Mouse (Mus musculus) hindbrain, postnatal 0 days (tissue): Measurements from ENCODE around the gene Cd200r3. TPM values are rescaled to one million over a fixed set of nuclear protein-coding genes. Genes with fewer than 3 reads are reported as not detected.

ENCODE experiments used
- ATAC-seq: fragments of 200-750 bp; cut with Nextera tagmentation; 2 replicates; pipeline ENCODE4 v1.8.0; 2017; ENCODE audit warnings: mild to moderate bottlenecking, moderate TSS enrichment, moderate library complexity
- DNase-seq: peaks from one replicate; pipeline ENCODE4 v3.0.0-alpha.2; 2015; ENCODE audit warnings: low spot score
- H3K27ac ChIP-seq: fragments of 300-500 bp; sonication (generic); 2 replicates; pipeline ENCODE4 v1.5.1; 2014; ENCODE audit warnings: mild to moderate bottlenecking
- H3K27me3 ChIP-seq: fragments of 300-500 bp; sonication (generic); 2 replicates; pipeline ENCODE4 v1.6.1; 2014; ENCODE audit warnings: low read length, mixed read lengths; ENCODE audit not compliant: insufficient read depth
- H3K36me3 ChIP-seq: fragments of 300-500 bp; sonication (generic); 2 replicates; pipeline ENCODE4 v1.6.1; 2014; ENCODE audit warnings: low read length, mixed read lengths; ENCODE audit not compliant: insufficient read depth
- H3K4me1 ChIP-seq: fragments of 300-500 bp; sonication (generic); 2 replicates; pipeline ENCODE4 v1.6.1; 2014; ENCODE audit warnings: antibody characterized with exemption, low read length, mixed read lengths; ENCODE audit not compliant: insufficient read depth
- H3K4me2 ChIP-seq: fragments of 300-500 bp; sonication (generic); 2 replicates; pipeline ENCODE4 v1.6.1; 2014; ENCODE audit warnings: low read depth, mild to moderate bottlenecking, low read length, moderate library complexity, mixed read lengths
- H3K4me3 ChIP-seq: fragments of 300-500 bp; sonication (generic); 2 replicates; pipeline ENCODE4 v1.5.1; 2014; ENCODE audit warnings: low read length
- H3K9ac ChIP-seq: fragments of 300-500 bp; sonication (generic); replicated peaks from 2 replicates; pipeline ENCODE4 v1.6.1; 2014; ENCODE audit warnings: mild to moderate bottlenecking, low read length, moderate library complexity, mixed read lengths
- H3K9me3 ChIP-seq: fragments of 300-500 bp; sonication (generic); 2 replicates; pipeline ENCODE4 v1.6.1; 2016; ENCODE audit warnings: low read length, mixed read lengths
- CTCF ChIP-seq: IDR thresholded peaks from 2 replicates; pipeline ENCODE4 v1.5.1; 2016; ENCODE audit warnings: antibody characterized with exemption, control low read depth, low read depth
- WGBS: fragments of 180-500 bp; shearing (Covaris S2); extraction: QIAGEN DNeasy Blood & Tissue Kit; methylation state at CpG from one replicate; pipeline ENCODE4 v1.1.7; 2014; 5-methylcytosine and 5-hydroxymethylcytosine counted together
- polyA plus RNA-seq: library from polyadenylated mRNA; unstranded; fragments of >200 nt; fragmentation: Nextera tagmentation; extraction: Ambion mirVana; gene quantifications from 2 replicates; pipeline ENCODE4 v1.2.1, GENCODE M21; 2015
- total RNA-seq: library from RNA; depleted of rRNA; stranded (reverse); fragments of >200 nt; gene quantifications from 2 replicates; pipeline ENCODE4 v1.2.3, GENCODE M21; 2014

The Cd200r3 gene
- total and polyA plus RNA-seq, 2 experiments from 2014 or later, result not detected

DNA sequence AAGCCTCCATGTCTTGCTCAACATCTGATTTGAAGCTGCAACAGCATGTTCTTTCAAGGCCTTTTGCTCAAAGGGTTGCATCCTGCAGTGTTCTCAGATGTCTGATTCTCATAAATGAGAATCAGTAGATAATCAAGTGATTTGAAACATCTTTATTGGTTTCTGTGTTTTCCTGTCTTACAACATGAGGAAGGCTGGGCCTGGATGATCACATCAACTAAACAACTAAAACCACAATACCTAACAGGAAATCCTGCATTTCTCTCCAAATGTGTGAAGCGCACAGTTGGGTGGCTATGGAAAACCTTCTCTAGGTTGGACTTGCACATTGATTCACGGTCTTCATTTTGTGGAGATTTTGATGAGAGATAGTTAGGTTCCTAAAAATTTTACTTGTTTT, 75.4 kb downstream of the Cd200r3 start:
- ATAC-seq (no peak), DNase-seq (no peak)
- H3K9ac ChIP-seq, result no peak overlapping the region
- H3K4me1 ChIP-seq, result no peaks in the 10 kb centered on the region
- no peak overlapping the region for H3K27ac ChIP-seq
- 90% methylated on average over 2 of the region's 2 CpGs for WGBS
- no peaks in the 10 kb centered on the region for H3K36me3 ChIP-seq
- TF ChIP-seq CTCF, result no peak
- H3K27me3 ChIP-seq, result no peaks in the 10 kb centered on the region
- H3K4me2 ChIP-seq, result no peak overlapping the region
- no peaks in the 10 kb centered on the region for H3K9me3 ChIP-seq
- H3K4me3 ChIP-seq, result no peak overlapping the region

DNA sequence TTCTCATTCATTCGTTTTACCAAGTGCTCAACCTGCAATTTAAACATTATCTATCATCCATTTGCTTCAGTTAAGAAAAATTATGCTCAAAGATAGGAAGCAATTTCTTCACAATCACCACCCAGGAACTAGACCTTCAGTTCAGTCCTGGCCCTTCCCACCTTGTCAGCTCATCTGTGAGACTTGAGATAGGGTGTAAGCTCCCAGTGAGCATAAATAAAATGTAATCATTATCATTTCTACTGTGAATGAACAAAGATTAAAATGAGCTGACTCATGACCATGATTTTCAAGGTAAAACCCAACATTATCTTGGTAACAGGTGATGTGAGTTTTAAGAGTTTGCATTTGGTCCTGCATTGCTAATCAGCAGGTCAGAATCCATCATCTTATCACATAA, 76.6 kb downstream of the Cd200r3 start:
- ATAC-seq (no peak), DNase-seq (no peak)
- Histone ChIP-seq H3K27ac (no peak overlapping the region), H3K9ac (no peak overlapping the region), H3K36me3 (no peaks in the 10 kb centered on the region), H3K4me3 (no peak overlapping the region), H3K4me1 (no peaks in the 10 kb centered on the region), H3K9me3 (no peaks in the 10 kb centered on the region), H3K27me3 (no peaks in the 10 kb centered on the region), H3K4me2 (no peak overlapping the region)
- no peak for TF ChIP-seq CTCF
- WGBS, result 85% methylated on average over 1 of the region's 1 CpGs

DNA sequence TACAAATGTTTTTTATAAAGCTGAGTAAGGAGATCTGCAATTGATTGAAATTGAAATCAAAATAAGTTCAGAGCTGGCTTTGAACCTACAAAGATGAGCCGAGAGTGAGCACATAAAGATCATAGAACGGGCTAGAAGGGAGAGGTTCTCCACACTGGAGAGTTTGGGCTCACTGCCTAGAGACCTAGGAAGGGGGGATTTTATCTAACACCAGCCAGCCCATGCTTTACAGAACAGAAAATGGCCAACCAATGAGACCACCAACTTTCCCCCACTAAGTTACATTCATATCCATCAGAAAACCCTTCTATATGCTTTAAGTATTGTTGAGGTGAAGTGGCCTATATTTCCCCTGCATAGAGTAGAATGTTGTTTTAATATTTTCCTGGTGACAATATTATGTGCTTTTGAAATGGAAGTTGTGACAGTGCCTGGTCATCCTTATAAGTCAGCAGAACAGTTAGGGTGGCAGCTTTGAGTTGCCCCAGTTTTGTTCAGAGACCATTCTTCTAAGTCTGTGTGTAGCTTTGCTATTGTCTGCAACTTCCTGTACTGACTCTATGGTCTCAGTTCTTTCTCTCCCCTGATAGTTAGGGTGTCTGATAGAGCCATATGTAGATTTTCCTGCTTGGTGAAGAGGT, 77.3 kb downstream of the Cd200r3 start:
- no peak for ATAC-seq
- Histone ChIP-seq H3K36me3 (no peaks in the 10 kb centered on the region), H3K27ac (no peak overlapping the region), H3K4me3 (no peak overlapping the region), H3K4me2 (no peak overlapping the region), H3K9ac (no peak overlapping the region), H3K4me1 (no peaks in the 10 kb centered on the region), H3K9me3 (no peaks in the 10 kb centered on the region), H3K27me3 (no peaks in the 10 kb centered on the region)
- TF ChIP-seq CTCF, result no peak
- 87% methylated on average over 2 of the region's 2 CpGs for WGBS
- no peak for DNase-seq

DNA sequence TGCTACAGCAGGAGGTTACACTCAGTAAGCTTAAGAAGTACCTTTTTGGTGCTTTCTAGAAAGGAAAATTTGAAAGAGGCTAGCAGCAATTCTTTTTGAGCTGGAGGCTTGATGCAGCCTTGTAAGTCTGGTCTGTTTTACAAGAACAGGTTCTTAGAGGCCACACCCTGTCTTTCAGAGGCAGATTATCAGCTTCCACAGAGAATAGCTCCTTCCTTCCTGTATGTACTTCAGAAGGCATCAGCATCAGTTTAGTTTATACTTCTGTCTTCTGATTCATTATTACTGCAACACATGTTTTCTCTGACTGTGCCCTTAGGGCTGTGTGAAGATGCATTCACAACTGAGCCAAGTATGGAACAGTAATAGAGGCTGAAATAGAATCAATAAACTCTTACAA, 78.0 kb downstream of the Cd200r3 start:
- Histone ChIP-seq H3K4me3 (no peak overlapping the region), H3K9ac (no peak overlapping the region), H3K4me1 (no peaks in the 10 kb centered on the region), H3K4me2 (no peak overlapping the region), H3K27me3 (no peaks in the 10 kb centered on the region), H3K9me3 (no peaks in the 10 kb centered on the region), H3K27ac (no peak overlapping the region), H3K36me3 (no peaks in the 10 kb centered on the region)
- DNase-seq (no peak), ATAC-seq (no peak)
- no peak for TF ChIP-seq CTCF

DNA sequence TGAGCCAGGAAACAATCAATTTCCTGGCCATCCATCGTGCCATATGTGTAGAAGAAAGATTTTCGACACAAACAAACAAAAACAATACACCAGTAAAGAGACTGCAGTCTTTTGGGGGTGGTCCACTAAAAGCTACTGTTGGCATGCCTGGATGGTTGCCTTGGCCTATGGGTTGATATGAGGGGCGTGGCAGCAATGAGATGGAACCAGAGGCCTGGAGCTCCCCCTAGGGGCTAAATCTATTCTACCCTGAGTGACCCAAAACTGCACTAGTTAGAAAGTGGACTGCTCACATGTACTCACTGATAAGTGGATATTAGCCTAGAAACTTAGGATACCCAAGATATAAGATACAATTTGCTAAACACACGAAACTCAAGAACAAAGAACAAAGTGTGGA, 80.4 kb downstream of the Cd200r3 start:
- Histone ChIP-seq H3K36me3 (no peaks in the 10 kb centered on the region), H3K4me3 (no peak overlapping the region), H3K27me3 (no peaks in the 10 kb centered on the region), H3K4me1 (no peaks in the 10 kb centered on the region), H3K27ac (no peak overlapping the region), H3K9me3 (no peaks in the 10 kb centered on the region), H3K9ac (no peak overlapping the region), H3K4me2 (no peak overlapping the region)
- DNase-seq, result peak; percentile 15
- no peak for ATAC-seq
- peak; percentile 25 for TF ChIP-seq CTCF
- WGBS, result 70% methylated on average over 4 of the region's 4 CpGs

DNA sequence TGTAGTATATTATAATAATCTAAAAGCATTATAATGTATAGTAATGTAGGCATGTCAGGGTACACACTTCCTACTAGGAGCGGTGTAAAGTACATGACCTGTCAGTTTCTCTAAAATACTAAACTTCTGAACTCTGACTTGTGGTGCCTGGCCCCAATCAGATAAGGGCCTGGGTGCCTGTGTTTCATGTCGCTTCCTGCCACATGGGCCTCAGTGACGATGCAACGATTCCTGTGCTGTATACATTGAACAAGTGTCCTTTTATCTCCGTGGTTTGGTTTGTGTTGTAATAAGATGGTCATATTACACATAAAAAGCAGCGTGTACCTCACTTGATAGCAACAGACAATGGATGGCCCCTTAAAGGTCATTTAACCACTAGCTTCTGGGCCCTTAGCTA, 81.8 kb downstream of the Cd200r3 start:
- WGBS, result 82% methylated on average over 6 of the region's 6 CpGs
- no peak overlapping the region for H3K9ac ChIP-seq

DNA sequence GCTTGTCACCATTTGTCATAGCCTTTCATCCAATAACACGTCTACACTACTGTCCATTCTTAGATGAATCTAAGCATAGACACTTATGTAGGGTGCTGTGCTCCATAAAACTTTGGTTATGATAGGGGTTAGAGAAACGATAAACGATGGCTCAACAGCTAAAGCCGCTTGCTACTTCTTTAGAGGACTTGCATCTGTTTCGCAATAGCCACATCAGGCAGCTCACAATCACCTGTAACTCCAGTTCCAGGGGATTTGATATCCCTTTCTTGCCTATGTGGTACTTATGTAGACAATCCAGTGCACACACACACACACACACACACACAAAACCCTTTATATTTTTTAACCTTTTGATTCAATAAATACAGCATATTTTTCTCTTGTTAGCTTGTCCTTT, 85.6 kb downstream of the Cd200r3 start:
- no peak for ATAC-seq
- H3K9me3 ChIP-seq, result no peaks in the 10 kb centered on the region
- no peaks in the 10 kb centered on the region for H3K27me3 ChIP-seq
- no peak overlapping the region for H3K4me2 ChIP-seq
- H3K36me3 ChIP-seq, result no peaks in the 10 kb centered on the region
- H3K4me1 ChIP-seq, result no peaks in the 10 kb centered on the region
- WGBS, result 86% methylated on average over 5 of the region's 5 CpGs
- TF ChIP-seq CTCF, result no peak
- no peak overlapping the region for H3K27ac ChIP-seq
- H3K4me3 ChIP-seq, result no peak overlapping the region
- H3K9ac ChIP-seq, result no peak overlapping the region
- DNase-seq, result no peak

More for the DNA sequence above, 81.8 kb downstream of the Cd200r3 start:
- no peak for DNase-seq
- TF ChIP-seq CTCF, result no peak
- no peak overlapping the region for H3K4me2 ChIP-seq
- no peaks in the 10 kb centered on the region for H3K4me1 ChIP-seq
- H3K4me3 ChIP-seq, result no peak overlapping the region
- H3K27ac ChIP-seq, result no peak overlapping the region
- H3K36me3 ChIP-seq, result no peaks in the 10 kb centered on the region
- H3K27me3 ChIP-seq, result no peaks in the 10 kb centered on the region
- H3K9me3 ChIP-seq, result no peaks in the 10 kb centered on the region
- no peak for ATAC-seq
